Mouse (Mus musculus) embryonic facial prominence, embryonic 11.5 days (tissue): ENCODE results near the gene Nfya. TPM values are rescaled to one million over a fixed set of nuclear protein-coding genes. Genes with fewer than 3 reads are reported as not detected.

Experiments used
- ATAC-seq: fragments of 200-750 bp; cut with Nextera tagmentation; replicated peaks from 2 replicates; pipeline ENCODE4 v1.8.0; 2017; ENCODE audit warnings: low read depth; ENCODE audit not compliant: insufficient number of reproducible peaks, low FRiP score, low TSS enrichment
- DNase-seq: peaks from one replicate; pipeline ENCODE4 v3.0.0-alpha.2; 2015; ENCODE audit warnings: low spot score
- H3K27ac ChIP-seq: fragments of 300-500 bp; sonication (generic); replicated peaks from 2 replicates; pipeline ENCODE4 v1.5.1; 2014; ENCODE audit warnings: mild to moderate bottlenecking, low read depth, low read length, control low read depth
- H3K27me3 ChIP-seq: fragments of 300-500 bp; sonication (generic); 2 replicates; pipeline ENCODE4 v1.6.1; 2014; ENCODE audit warnings: mild to moderate bottlenecking, low read length, moderate library complexity, mixed read lengths; ENCODE audit not compliant: control insufficient read depth, insufficient read depth
- H3K36me3 ChIP-seq: fragments of 300-500 bp; sonication (generic); replicated peaks from 2 replicates; pipeline ENCODE4 v1.6.1; 2014; ENCODE audit warnings: low read depth, mild to moderate bottlenecking, low read length, moderate library complexity, mixed read lengths; ENCODE audit not compliant: control insufficient read depth, insufficient read depth
- H3K4me1 ChIP-seq: fragments of 300-500 bp; sonication (generic); 2 replicates; pipeline ENCODE4 v1.6.1; 2014; ENCODE audit warnings: low read length, mixed read lengths; ENCODE audit not compliant: control insufficient read depth, insufficient read depth
- H3K4me2 ChIP-seq: fragments of 300-500 bp; sonication (generic); 2 replicates; pipeline ENCODE4 v1.6.1; 2014; ENCODE audit warnings: low read depth, mild to moderate bottlenecking, control low read depth, low read length, moderate library complexity
- H3K4me3 ChIP-seq: fragments of 300-500 bp; sonication (generic); 2 replicates; pipeline ENCODE4 v1.5.1; 2014; ENCODE audit warnings: low read depth, low read length, control low read depth
- H3K9ac ChIP-seq: fragments of 300-500 bp; sonication (generic); replicated peaks from 2 replicates; pipeline ENCODE4 v1.6.1; 2014; ENCODE audit warnings: mild to moderate bottlenecking, control low read depth, low read length
- H3K9me3 ChIP-seq: fragments of 300-500 bp; sonication (generic); replicated peaks from 2 replicates; pipeline ENCODE4 v1.6.1; 2016; ENCODE audit warnings: mild to moderate bottlenecking, low read length, inconsistent platforms, mixed read lengths; ENCODE audit not compliant: control insufficient read depth
- WGBS: fragments of 180-500 bp; shearing (Covaris S2); extraction: QIAGEN DNeasy Blood & Tissue Kit; methylation state at CpG from one replicate; pipeline ENCODE4 v1.1.7; 2014; 5-methylcytosine and 5-hydroxymethylcytosine counted together
- polyA plus RNA-seq: library from polyadenylated mRNA; unstranded; fragments of >200 nt; fragmentation: Nextera tagmentation; extraction: Ambion mirVana; gene quantifications from 2 replicates; pipeline ENCODE4 v1.2.1, GENCODE M21; 2014

Nfya gene
- polyA plus RNA-seq, 1 experiment from 2014 or later: 26.5 TPM

- Histone ChIP-seq H3K27ac (no peak overlapping the region), H3K9ac (no peak overlapping the region), H3K4me2 (no peak overlapping the region), H3K27me3 (no peaks in the 10 kb centered on the region), H3K4me3 (no peak overlapping the region), H3K4me1 (no peaks in the 10 kb centered on the region), H3K9me3 (no peaks in the 10 kb centered on the region), H3K36me3 (no peaks in the 10 kb centered on the region)
- 56% methylated on average over 8 of the region's 8 CpGs for WGBS
- no peak for DNase-seq
- ATAC-seq: no peak
Measured at GRCm38 (mm10) chr17:48372987-48373386, 36.7 kb downstream of the Nfya start.

DNA sequence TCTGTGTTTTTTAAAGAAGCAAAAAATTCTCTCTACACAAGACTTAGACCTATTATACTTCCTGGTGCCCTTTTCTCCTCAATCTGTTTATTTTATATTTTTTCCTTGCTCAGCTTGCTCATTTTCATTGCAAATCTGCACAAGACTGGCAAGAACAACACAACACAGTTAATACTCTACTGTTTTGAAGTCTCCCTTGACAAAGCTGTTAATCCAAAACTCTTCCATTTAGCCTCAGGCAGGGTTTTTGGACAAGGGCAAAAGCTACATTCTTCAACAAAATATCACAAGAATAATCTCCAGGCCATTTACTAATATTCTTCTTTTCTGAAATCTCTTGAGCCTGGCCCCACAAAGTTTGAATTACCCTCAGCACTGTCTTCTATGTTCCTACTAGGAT, 38.1 kb downstream of the Nfya start:
- DNase-seq (no peak), ATAC-seq (no peak)
- no peaks in the 10 kb centered on the region for H3K9me3 ChIP-seq
- no peak overlapping the region for H3K9ac ChIP-seq
- no peaks in the 10 kb centered on the region for H3K36me3 ChIP-seq
- H3K27ac ChIP-seq: no peak overlapping the region
- H3K27me3 ChIP-seq: no peaks in the 10 kb centered on the region
- no peak overlapping the region for H3K4me3 ChIP-seq
- no peak overlapping the region for H3K4me2 ChIP-seq
- no peaks in the 10 kb centered on the region for H3K4me1 ChIP-seq

DNA sequence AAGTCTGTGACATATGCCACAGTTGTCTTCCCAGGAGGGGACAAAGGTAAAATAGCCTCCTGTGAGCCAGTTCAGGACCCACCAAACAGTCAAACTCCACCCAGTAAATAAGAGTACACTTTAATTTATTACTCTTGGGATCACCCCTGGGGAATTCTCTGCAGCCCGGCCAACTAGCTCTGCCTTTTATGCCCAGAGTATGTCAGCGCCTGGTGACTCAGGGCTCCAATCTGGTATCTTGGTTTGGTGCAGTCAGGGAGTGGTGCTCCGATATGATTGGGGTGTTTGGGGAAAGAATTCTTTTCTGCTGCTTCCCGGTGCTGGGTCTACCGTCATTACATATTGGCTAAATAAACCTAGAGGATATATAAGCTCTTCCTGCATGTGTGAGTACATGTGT, 42.9 kb downstream of the Nfya start:
- Histone ChIP-seq H3K4me2 (no peak overlapping the region), H3K27ac (no peak overlapping the region), H3K9ac (no peak overlapping the region), H3K4me1 (no peaks in the 10 kb centered on the region), H3K36me3 (no peaks in the 10 kb centered on the region), H3K4me3 (no peak overlapping the region), H3K9me3 (no peaks in the 10 kb centered on the region), H3K27me3 (no peaks in the 10 kb centered on the region)
- DNase-seq (no peak), ATAC-seq (no peak)
- 92% methylated on average over 5 of the region's 5 CpGs for WGBS

DNA sequence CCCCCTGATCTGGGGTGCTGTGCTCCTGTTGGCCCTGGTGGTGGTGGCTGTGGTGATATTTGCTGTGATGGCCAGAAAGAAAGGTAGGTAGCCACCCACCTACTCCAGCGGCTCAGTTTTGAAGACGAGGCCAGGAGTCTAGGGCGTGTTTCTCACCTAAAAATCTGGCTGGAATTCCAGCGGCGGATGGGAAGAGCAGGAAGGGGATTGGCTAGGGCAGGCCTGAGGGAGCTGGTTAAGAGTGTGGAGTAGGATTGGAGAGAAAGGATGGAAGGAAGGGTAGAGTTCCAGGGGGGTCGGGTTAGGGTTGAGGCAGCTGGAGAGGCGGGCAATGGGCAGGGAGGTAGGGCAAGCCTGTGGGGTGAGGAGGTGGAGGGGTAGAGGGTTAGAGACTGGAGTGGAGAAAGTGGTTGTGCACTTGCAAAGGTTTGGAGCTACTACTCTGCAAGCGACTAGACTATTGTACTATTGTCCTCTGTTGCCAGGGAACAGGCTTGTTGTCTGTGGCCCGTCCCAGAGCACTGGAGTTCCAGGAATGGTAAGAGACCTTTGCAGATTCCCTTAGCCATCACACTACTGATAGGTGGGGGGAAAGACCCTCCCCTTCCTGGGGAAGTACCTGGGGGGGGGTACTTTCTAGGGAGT, 44.1 kb downstream of the Nfya start:
- no peak overlapping the region for H3K4me2 ChIP-seq
- H3K4me1 ChIP-seq: no peaks in the 10 kb centered on the region
- no peak overlapping the region for H3K27ac ChIP-seq
- DNase-seq (no peak), ATAC-seq (no peak)
- H3K9ac ChIP-seq: no peak overlapping the region
- 76% methylated on average over 9 of the region's 9 CpGs for WGBS
- H3K36me3 ChIP-seq: no peaks in the 10 kb centered on the region
- no peaks in the 10 kb centered on the region for H3K27me3 ChIP-seq
- no peak overlapping the region for H3K4me3 ChIP-seq
- no peaks in the 10 kb centered on the region for H3K9me3 ChIP-seq

DNA sequence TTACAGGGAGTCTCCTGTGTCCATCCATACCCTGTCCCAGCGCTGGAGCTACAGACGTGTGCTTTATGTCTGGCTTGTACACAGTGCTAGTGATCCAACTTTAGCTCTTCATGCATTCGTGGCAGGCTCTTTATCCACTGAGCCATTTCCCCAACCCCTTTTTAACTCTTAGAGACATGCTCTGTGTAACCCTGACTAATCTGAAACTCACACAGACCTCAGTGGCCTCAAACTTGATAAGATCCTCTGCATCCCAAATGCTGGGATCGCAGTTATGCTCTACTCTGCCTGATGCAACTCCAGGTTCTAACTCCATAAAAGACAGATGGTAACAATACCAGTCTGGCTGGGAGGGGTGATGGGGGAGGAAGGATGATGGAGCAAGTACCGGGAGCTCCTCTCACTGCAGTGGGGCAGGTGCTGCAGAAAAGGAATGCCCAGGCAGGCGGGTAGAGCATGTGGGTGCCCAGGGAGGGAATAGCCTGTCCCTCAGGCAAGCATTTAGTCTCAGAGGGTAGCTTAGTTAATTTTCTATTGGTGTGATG, 46.2 kb downstream of the Nfya start:
- H3K36me3 ChIP-seq: no peaks in the 10 kb centered on the region
- DNase-seq (no peak), ATAC-seq (no peak)
- H3K4me2 ChIP-seq: no peak overlapping the region
- H3K4me1 ChIP-seq: no peaks in the 10 kb centered on the region
- no peak overlapping the region for H3K27ac ChIP-seq
- H3K27me3 ChIP-seq: no peaks in the 10 kb centered on the region
- H3K9ac ChIP-seq: no peak overlapping the region
- 76% methylated on average over 6 of the region's 6 CpGs for WGBS
- no peak overlapping the region for H3K4me3 ChIP-seq
- no peaks in the 10 kb centered on the region for H3K9me3 ChIP-seq

DNA sequence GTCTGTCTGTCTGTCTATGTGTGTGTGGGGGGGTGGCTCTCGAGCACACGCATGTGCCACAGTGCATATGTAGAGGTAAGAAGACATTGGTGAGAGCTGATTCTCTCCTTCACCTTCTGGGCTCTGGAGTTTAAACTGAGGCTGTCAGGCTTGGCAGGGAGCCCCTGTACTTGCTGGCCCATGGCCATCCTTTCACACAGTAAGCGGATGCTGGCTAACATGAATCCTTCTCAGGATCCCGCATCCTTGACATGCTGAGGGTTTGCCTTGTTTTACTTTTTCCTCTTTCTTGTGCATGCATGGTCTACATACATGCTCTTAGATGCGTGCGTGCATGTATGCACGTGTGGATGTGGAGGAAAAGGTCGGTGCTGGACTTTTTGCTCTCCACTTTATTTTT, 46.7 kb downstream of the Nfya start:
- H3K36me3 ChIP-seq: no peaks in the 10 kb centered on the region
- H3K27me3 ChIP-seq: no peaks in the 10 kb centered on the region
- DNase-seq (no peak), ATAC-seq (no peak)
- no peak overlapping the region for H3K4me2 ChIP-seq
- H3K9me3 ChIP-seq: no peaks in the 10 kb centered on the region
- H3K4me3 ChIP-seq: no peak overlapping the region
- WGBS: 94% methylated on average over 8 of the region's 8 CpGs
- no peak overlapping the region for H3K9ac ChIP-seq
- no peaks in the 10 kb centered on the region for H3K4me1 ChIP-seq
- no peak overlapping the region for H3K27ac ChIP-seq

DNA sequence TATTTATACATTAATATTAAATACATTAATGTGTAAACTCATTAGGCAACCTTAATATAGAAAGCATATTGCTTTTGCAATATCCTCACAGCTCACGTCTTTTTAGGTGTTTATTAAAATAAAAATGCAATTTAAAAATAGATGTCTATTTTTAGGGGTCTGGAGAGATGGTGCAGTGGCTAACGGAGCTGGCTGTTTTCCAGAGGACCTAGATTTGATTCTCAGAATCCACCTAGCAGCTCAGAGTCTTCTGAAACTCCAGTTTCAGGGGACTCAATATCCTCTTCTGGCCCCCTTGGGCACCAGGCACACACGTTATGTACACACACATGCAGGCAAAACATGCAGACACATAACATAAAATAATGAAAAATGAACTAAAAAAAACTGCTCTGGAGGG, 47.4 kb downstream of the Nfya start:
- H3K4me2 ChIP-seq: no peak overlapping the region
- H3K9ac ChIP-seq: no peak overlapping the region
- H3K9me3 ChIP-seq: no peaks in the 10 kb centered on the region
- DNase-seq (no peak), ATAC-seq (no peak)
- H3K4me1 ChIP-seq: no peaks in the 10 kb centered on the region
- no peaks in the 10 kb centered on the region for H3K36me3 ChIP-seq
- H3K27me3 ChIP-seq: no peaks in the 10 kb centered on the region
- H3K27ac ChIP-seq: no peak overlapping the region
- WGBS: 81% methylated on average over 3 of the region's 3 CpGs
- no peak overlapping the region for H3K4me3 ChIP-seq

DNA sequence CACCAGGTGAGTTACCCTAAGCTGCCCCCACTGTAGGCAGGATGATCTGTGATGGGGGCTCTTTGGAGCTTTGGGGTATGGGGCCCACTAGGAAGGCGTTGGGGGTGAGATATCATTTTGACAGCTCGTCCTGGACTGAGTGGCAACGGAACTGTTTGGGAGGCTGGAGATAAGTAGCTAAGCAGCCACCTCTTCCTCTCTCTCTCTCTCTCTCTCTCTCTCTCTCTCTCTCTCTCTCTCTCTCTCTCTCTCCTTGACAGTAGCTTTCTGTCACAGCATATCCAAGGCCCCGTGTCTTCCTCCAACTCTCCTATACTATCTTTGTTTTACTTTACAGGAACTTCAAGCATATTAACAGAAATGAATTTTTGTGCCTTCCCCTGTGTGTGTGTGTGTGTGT, 49.2 kb downstream of the Nfya start:
- no peaks in the 10 kb centered on the region for H3K9me3 ChIP-seq
- H3K4me2 ChIP-seq: no peak overlapping the region
- DNase-seq (no peak), ATAC-seq (no peak)
- no peaks in the 10 kb centered on the region for H3K4me1 ChIP-seq
- WGBS: 80% methylated on average over 4 of the region's 4 CpGs
- no peaks in the 10 kb centered on the region for H3K36me3 ChIP-seq
- no peak overlapping the region for H3K4me3 ChIP-seq
- no peaks in the 10 kb centered on the region for H3K27me3 ChIP-seq
- no peak overlapping the region for H3K9ac ChIP-seq
- no peak overlapping the region for H3K27ac ChIP-seq
